Mouse (Mus musculus) neural tube, embryonic 14.5 days (tissue): Measurements from ENCODE around the gene Gm20532. TPM values are rescaled to one million over a fixed set of nuclear protein-coding genes. Genes with fewer than 3 reads are reported as not detected.

ENCODE experiments used
- ATAC-seq: fragments of 200-750 bp; cut with Nextera tagmentation; 2 replicates; pipeline ENCODE4 v1.8.0; 2017; ENCODE audit warnings: low read depth, mild to moderate bottlenecking, moderate TSS enrichment, moderate library complexity
- H3K27ac ChIP-seq: fragments of 300-500 bp; sonication (generic); 2 replicates; pipeline ENCODE4 v1.5.1; 2014; ENCODE audit warnings: low read depth, mild to moderate bottlenecking, control low read depth, low read length, moderate library complexity, mixed read lengths
- H3K27me3 ChIP-seq: fragments of 300-500 bp; sonication (generic); 2 replicates; pipeline ENCODE4 v1.6.1; 2014; ENCODE audit warnings: low read length; ENCODE audit not compliant: control insufficient read depth, insufficient read depth
- H3K36me3 ChIP-seq: fragments of 300-500 bp; sonication (generic); 2 replicates; pipeline ENCODE4 v1.6.1; 2014; ENCODE audit warnings: low read length, mixed read lengths; ENCODE audit not compliant: control insufficient read depth, insufficient read depth
- H3K4me1 ChIP-seq: fragments of 300-500 bp; sonication (generic); 2 replicates; pipeline ENCODE4 v1.6.1; 2014; ENCODE audit warnings: low read length; ENCODE audit not compliant: control insufficient read depth, insufficient read depth
- H3K4me2 ChIP-seq: fragments of 300-500 bp; sonication (generic); 2 replicates; pipeline ENCODE4 v1.6.1; 2014; ENCODE audit warnings: mild to moderate bottlenecking, low read depth, low read length, control low read depth
- H3K4me3 ChIP-seq: fragments of 300-500 bp; sonication (generic); 2 replicates; pipeline ENCODE4 v1.5.1; 2014; ENCODE audit warnings: low read depth, low read length, control low read depth, mixed read lengths
- H3K9ac ChIP-seq: fragments of 300-500 bp; sonication (generic); replicated peaks from 2 replicates; pipeline ENCODE4 v1.6.1; 2014; ENCODE audit warnings: low read depth, mild to moderate bottlenecking, control low read depth, low read length, mixed read lengths
- H3K9me3 ChIP-seq: fragments of 300-500 bp; sonication (generic); 2 replicates; pipeline ENCODE4 v1.6.1; 2016; ENCODE audit warnings: low read length; ENCODE audit not compliant: control insufficient read depth
- WGBS: fragments of 180-500 bp; shearing (Covaris S2); extraction: QIAGEN DNeasy Blood & Tissue Kit; methylation state at CpG from one replicate; pipeline ENCODE4 v1.1.7; 2014; 5-methylcytosine and 5-hydroxymethylcytosine counted together
- polyA plus RNA-seq: library from polyadenylated mRNA; unstranded; fragments of >200 nt; fragmentation: Nextera tagmentation; extraction: Ambion mirVana; gene quantifications from 2 replicates; pipeline ENCODE4 v1.2.1, GENCODE M21; 2014

The Gm20532 gene
- polyA plus RNA-seq, 1 experiment from 2014 or later = not detected

DNA sequence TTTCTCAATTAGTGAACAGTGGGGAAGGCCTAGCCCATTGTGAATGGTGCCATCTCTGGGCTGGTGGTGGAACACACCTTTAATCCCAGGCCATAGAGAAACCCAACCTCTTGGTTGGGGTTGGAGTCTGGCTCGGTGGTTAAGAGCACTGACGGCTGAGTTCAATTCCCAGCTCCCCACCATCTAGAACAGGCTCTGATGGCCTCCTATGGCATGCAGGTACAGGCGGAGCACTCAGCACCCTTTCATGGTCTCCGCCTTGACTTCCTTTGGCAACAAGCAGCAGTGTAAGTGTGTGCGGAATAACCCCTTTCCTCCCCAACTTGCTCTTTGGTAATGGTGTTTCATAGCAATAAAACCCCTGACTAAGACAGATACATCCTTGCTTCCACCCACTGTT, 52.1 kb downstream of the Gm20532 start:
- ATAC-seq = no peak
- 78% methylated on average over 5 of the region's 5 CpGs for WGBS
- no peak overlapping the region for H3K27ac ChIP-seq
- peaks cover 16% of the 10 kb centered on the region for H3K4me1 ChIP-seq
- peaks cover 38% of the 10 kb centered on the region for H3K36me3 ChIP-seq
- no peaks in the 10 kb centered on the region for H3K9me3 ChIP-seq
- H3K4me2 ChIP-seq = peak overlapping the region; percentile 79
- H3K27me3 ChIP-seq = no peaks in the 10 kb centered on the region
- peak overlapping the region; percentile 76 for H3K4me3 ChIP-seq
- H3K9ac ChIP-seq = no peak overlapping the region

DNA sequence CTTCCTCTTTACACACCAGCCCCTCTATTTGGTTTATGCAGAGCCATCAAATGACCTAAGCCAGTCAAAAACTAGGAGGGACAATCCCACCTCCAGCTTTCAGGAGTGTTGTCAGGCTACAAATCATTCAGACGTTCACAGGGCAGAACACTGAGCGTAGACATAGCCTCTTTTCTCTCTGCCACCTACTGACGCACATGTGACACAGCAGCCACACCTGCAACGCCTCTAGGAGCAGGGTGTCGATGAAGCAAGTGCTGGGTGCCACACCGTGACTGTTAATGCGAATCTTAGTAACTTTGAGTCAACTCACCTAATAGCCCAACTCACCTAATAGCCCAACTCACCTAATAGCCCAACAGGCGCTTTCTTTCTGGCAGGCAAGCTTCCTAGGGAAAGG, 52.6 kb downstream of the Gm20532 start:
- peak overlapping the region; percentile 79 for H3K4me2 ChIP-seq
- 5% methylated on average over 8 of the region's 8 CpGs for WGBS
- ATAC-seq = 0 out of 2 replicates have a peak, but pooled peaks have one; percentile 33
- peak overlapping the region; percentile 76 for H3K4me3 ChIP-seq
- no peak overlapping the region; the same call in 1 of the 2 replicates for H3K9ac ChIP-seq
- peaks cover 16% of the 10 kb centered on the region for H3K4me1 ChIP-seq
- no peaks in the 10 kb centered on the region for H3K27me3 ChIP-seq
- no peaks in the 10 kb centered on the region for H3K9me3 ChIP-seq
- no peak overlapping the region for H3K27ac ChIP-seq
- H3K36me3 ChIP-seq = peaks cover 38% of the 10 kb centered on the region

DNA sequence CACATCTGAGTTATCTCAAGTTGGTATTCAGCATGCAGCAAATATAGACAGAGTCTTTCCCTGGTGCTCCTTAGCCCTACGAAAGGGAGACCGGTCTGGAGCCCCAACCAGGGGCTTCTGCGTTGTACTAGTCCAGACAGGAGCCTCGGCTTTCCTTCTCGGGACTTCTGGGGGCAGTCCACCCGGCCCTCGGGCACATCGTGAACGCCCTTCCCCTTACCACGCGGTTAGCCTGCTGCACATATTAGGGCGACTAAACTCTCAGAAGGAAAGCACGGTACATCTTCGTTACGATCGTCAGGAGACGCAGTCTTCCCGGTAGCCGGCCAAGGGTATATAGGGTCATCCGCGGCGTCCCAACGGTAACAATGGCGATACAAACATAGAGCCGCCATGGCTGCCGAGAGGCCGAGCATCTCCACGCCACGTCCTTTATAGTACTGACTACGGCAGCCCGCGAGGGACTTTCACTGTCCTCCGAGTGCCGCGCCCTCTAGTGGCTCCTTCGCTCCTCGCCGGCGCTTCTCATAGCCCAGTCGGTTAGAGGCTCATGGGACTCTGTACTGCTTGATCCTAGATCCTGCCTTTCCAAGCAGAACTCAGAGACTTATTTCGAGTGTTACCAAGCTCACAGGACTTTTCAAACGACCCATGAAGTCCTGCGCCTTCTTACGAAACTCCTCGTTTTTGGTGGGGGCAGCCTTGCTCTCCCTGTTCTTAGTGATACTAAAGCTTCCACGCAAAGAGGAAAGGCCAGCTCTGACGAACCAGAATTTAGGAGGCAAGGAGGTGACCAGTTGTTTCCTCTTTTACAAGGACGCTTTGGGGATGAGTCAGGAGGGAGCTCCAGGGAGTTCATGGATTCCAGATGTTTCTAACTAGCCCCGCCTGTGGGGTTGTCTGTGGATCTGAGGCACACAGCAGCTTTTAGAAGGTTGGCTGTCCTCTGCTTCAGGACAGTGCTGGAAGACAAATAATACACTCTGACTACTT, 53.7 kb downstream of the Gm20532 start:
- Histone ChIP-seq H3K4me2 (peak overlapping the region; percentile 79), H3K27me3 (no peaks in the 10 kb centered on the region), H3K27ac (peak overlapping the region; percentile 77), H3K36me3 (peaks cover 30% of the 10 kb centered on the region), H3K9ac (peak overlapping the region; percentile 82), H3K9me3 (no peaks in the 10 kb centered on the region), H3K4me1 (peaks cover 16% of the 10 kb centered on the region), H3K4me3 (peak overlapping the region; percentile 76)
- WGBS = 4% methylated on average over 49 of the region's 49 CpGs
- ATAC-seq = peak; percentile 85

DNA sequence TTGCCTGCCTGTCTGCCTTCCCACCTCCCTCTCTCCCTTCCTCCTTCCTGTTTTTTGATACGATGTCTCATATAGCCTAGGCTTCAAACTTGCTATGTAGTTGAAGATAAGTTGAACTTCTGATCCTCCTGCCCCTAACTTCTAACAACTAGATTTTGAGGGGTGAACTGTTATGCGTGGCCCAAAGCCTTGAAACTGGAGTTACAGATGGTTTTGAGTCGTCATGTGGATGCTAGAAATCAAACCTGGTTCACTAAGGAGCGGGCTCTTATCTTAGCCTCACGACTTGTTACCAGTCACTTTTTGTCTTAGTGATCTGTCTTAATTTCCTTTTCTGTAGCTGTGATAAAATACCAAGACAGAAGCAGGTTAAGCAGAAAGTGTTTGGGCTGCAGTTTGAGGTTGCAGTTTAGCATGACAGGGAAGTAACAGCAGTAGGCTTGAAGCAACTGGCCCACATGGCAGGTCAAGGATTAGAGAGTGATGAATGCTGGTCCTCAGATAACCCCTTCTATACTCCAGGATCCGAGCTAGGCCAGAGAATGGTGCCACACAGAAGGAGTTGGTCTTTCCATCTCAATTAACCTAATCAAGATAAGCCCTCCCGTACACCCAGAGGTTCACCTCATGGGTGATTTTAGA, 54.7 kb downstream of the Gm20532 start:
- 0 out of 2 replicates have a peak overlapping the region, but pooled peaks have one; percentile 4 for H3K27ac ChIP-seq
- H3K9ac ChIP-seq = no peak overlapping the region

DNA sequence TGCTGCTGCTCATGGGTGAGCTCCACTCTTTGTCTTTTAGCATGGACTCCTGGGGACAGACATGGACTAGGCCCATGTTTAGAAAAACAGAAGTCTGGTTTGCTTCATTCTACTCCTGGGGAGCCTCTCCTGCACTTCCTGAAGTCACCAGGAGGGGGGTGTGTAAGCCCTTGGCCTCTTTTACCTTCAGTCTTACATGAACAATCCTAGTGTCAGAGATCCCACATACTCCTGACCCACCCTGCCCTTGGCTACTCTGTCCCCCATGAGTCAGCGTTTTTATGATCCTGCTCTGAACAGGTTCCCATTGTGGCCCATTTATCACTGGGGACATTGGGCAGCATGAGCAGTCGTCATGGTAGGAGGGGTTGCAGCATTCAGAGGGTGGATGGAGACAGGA, 57.5 kb downstream of the Gm20532 start:
- Histone ChIP-seq H3K9ac (no peak overlapping the region), H3K4me3 (no peak overlapping the region), H3K9me3 (no peaks in the 10 kb centered on the region), H3K4me2 (no peak overlapping the region), H3K36me3 (no peaks in the 10 kb centered on the region), H3K4me1 (peaks cover 3% of the 10 kb centered on the region), H3K27ac (no peak overlapping the region), H3K27me3 (no peaks in the 10 kb centered on the region)
- ATAC-seq = no peak
- 56% methylated on average over 2 of the region's 2 CpGs for WGBS

More for the DNA sequence above, 54.7 kb downstream of the Gm20532 start:
- Histone ChIP-seq H3K4me1 (peaks cover 16% of the 10 kb centered on the region), H3K4me2 (no peak overlapping the region), H3K4me3 (no peak overlapping the region), H3K27me3 (no peaks in the 10 kb centered on the region), H3K36me3 (peaks cover 20% of the 10 kb centered on the region), H3K9me3 (no peaks in the 10 kb centered on the region)
- 86% methylated on average over 7 of the region's 7 CpGs for WGBS
- ATAC-seq = no peak

DNA sequence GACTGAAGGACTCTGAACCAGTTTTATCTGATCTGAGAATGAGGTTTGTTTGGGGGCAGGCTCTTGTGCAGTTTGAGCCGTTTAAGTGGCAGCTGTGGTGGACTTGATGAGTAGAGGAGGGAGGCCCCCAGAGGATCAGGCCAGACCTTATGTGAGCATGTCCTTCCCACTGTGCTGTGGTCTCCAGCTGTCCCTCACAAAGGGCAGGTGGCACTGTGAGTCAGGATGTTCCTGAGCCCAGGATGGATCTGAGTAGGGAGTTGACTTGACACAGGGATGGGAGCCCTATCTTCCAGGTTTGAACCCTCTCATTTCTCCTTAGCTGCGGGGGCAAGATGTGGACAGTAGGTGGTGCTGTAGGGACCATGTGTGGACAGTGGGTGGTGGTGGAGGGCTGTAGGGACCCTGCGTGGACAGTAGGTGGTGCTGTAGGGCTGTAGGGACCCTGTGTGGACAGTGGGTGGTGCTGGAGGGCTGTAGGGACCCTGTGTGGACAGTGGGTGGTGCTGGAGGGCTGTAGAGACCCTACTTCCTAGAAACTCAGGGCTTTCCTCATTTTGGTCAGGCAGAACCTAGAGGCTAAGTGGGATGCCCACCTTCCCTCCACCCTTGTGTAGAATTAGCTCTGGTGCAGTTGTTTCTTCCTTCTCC, 60.3 kb downstream of the Gm20532 start:
- H3K4me2 ChIP-seq = no peak overlapping the region
- H3K4me3 ChIP-seq = no peak overlapping the region
- no peaks in the 10 kb centered on the region for H3K27me3 ChIP-seq
- H3K9ac ChIP-seq = no peak overlapping the region
- WGBS = 32% methylated on average over 3 of the region's 3 CpGs
- ATAC-seq = peak; percentile 95
- H3K36me3 ChIP-seq = no peaks in the 10 kb centered on the region
- H3K4me1 ChIP-seq = no peaks in the 10 kb centered on the region
- no peaks in the 10 kb centered on the region for H3K9me3 ChIP-seq
- no peak overlapping the region for H3K27ac ChIP-seq

DNA sequence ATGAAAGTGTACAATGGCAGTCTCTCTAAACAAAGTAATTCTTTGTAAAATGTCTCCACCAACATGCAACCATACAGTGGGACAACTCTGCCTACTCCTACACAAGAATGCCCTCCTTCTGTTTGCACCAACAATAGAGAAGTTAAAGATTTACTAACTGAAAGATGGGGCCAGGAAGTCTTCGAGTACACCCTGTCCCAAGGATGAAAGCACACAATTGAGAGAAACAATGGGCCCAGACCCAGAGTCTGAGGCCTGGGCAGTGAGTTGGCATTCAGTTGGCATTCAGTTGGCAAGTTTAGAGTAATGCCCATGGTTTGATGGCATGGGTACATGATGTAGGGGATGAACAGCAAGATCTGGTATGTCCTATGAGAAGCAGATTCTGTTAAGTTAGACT, 68.2 kb downstream of the Gm20532 start:
- Histone ChIP-seq H3K27ac (no peak overlapping the region), H3K36me3 (no peaks in the 10 kb centered on the region), H3K4me2 (no peak overlapping the region), H3K9me3 (no peaks in the 10 kb centered on the region), H3K4me1 (no peaks in the 10 kb centered on the region), H3K27me3 (no peaks in the 10 kb centered on the region), H3K9ac (no peak overlapping the region), H3K4me3 (no peak overlapping the region)
- WGBS = 9% methylated on average over 1 of the region's 1 CpGs
- ATAC-seq = no peak

DNA sequence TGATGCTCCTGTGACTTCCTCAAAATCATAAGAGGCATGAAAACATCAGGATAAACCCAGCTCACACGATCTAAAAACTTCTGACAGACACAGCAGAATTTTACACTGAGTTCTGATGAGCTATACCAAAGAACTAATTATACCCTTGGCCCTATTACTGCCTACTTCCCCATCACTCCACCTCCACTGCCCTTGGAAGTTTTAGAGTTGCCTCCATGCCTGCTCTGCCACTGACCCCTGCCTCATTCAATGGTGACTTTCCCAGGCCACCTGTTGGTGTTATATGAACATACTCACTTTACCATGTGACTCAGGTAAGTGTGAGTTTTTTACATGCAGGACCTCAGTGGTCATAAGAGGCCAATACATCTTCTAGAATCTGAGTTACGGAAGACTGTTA, 71.0 kb downstream of the Gm20532 start:
- no peaks in the 10 kb centered on the region for H3K27me3 ChIP-seq
- no peaks in the 10 kb centered on the region for H3K9me3 ChIP-seq
- 90% methylated on average over 2 of the region's 2 CpGs for WGBS
- ATAC-seq = no peak
- H3K36me3 ChIP-seq = no peaks in the 10 kb centered on the region
- no peak overlapping the region for H3K9ac ChIP-seq
- peaks cover 4% of the 10 kb centered on the region; the same call in 1 of the 2 replicates for H3K4me1 ChIP-seq
- no peak overlapping the region for H3K27ac ChIP-seq
- H3K4me3 ChIP-seq = no peak overlapping the region
- H3K4me2 ChIP-seq = no peak overlapping the region
